Mouse (Mus musculus): Measurements from ENCODE around the gene Megf11.
"Not testable (repeated sequence)": the region's sequence is repeated elsewhere in the genome, so short reads cannot be mapped to it uniquely, and the experiment has no call there.

The Megf11 gene

DNA sequence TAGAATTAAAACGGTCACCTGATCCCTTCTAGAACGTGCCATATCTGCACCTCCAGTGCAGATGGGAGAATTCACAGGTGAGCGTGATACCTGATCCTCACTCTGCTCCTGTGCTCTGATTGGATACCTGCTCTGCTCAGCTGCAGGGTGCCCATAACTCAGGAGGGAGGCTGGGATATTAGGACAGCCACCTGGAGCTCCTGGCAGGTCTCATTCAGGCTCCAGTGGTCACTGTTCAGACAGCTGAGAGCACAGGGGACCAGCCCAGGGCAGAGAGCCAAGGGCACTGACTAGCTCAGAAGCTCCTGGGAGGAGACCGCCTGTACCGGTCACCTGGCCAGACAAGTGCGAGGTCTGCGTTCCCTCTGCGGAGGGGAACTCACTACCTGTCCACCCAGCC, 80.7 kb downstream of the Megf11 start:
- DNase-seq (ENCODE audit: low spot score in 2 of 2) = no peak

DNA sequence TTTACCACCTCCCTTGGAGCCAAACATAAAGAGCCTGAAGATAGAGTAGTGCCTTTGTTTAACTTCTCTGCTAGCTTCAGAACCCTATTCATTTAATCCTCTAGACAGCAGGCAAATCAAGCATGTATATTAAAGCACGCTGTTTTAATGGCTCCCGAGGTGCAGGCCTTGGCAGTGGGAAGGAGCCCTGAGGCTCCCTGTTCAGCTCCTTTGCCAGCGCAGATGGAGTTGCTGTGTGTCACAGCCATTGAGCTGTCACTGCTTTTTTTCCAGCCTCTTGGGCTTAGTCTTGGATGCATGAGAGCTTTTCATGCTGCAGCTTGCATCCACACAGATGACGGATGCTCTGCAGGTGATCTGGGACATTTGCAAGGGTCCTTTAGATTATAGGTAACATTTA, 81.1 kb downstream of the Megf11 start:
- DNase-seq (ENCODE audit: low spot score in 2 of 2) = no peak

DNA sequence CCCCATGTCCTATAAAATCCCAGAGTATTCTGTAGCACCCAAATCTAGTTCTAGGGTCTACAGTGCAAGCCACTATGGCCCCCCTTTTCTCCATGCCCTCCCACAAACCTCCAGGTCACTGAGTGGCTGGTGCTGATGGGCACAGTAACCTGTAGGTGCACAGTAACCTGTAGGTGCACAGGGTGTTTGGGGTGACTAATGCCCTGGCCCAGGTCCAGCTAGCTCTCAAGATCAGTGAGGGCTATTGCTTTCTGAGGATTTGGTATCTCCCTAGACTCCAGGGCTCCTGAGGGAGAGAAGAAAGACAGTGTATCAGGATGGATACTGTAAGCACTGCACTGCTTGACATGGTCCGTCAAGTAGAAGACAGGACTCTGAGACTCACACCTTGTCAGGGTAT, 85.4 kb downstream of the Megf11 start:
- no peak for DNase-seq (ENCODE audit: low spot score in 2 of 2)

DNA sequence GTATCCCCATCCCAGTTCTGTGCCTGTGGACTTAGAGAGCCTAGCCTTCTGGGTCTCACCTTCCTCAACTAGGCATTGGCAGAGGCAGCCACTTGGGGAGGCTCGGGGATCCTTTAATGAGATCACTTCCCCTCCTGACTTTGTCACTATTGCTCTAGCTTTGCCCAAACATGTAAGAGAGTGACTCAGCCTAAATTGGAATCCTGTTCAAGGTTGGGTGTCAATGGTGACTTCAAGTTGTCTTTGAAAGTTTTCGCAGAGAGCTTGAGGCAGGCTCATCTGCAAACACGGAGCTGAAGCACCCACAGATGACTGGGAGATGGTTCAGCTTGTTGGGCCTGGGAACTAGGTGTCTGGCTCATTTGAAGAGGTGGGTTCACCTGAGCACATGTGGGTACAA, 85.9 kb downstream of the Megf11 start:
- DNase-seq (ENCODE audit: low spot score in 2 of 2) = no peak

DNA sequence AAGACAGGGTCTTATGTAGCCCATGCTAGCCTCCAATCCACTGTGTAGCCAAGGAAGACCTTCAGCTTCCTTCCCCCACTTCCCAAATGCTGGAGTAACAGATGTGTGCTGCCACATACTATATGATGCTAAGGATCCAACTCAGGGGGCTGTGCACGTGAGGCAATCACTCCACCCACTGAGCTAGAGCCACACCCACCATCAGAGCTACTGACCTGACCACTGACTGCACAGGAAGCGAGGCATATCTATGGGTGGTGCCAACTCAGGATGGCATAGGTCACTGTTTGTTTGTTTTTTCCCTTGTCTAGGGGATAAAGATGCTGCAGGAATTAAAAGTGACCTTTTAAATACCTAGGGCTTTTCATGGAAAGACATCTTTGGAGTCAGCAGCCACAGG, 86.7 kb downstream of the Megf11 start:
- no peak for DNase-seq (ENCODE audit: low spot score in 2 of 2)

DNA sequence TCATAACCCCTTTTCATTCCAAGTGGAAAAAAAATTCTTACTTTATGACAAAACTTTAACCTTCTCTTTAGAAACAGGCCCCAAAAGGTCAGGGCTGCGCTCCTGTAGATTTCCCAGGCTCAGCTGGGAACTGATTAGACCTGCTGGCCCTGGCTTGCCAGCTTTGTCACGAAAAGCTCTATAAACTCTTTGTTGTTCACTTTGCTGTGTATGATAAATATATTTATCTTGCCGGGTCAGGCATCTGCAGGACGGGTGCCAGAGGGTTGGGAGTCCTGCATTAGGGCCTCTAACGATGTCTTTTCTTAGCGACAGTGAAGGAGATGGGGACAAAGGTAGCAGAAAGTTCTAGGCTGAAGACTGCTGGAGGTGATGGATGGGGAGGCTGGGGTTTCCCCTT, 87.3 kb downstream of the Megf11 start:
- peak in 1 of 2 experiments; percentile 10 for DNase-seq (ENCODE audit: low spot score in 2 of 2)

DNA sequence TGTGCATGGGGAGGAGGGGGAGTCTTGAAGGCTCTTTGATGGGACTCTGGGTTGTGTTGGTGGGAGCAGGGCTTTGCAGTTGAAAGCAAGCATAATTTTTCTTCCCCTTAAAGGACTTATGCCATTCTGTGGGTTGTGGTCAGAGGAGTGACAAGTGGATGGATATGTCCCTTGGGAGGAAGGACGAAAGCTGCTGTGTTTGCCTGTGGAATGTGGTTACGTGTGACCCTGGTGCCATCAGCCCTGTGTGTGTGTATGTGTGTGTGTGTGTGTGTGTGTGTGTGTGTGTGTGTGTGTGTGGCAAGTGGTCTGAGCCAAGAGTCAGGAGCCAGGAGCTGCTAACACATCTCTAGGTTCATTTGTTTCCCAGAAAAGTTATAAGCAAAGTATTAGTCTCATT, 87.7 kb downstream of the Megf11 start:
- no peak for DNase-seq (ENCODE audit: low spot score in 2 of 2)

DNA sequence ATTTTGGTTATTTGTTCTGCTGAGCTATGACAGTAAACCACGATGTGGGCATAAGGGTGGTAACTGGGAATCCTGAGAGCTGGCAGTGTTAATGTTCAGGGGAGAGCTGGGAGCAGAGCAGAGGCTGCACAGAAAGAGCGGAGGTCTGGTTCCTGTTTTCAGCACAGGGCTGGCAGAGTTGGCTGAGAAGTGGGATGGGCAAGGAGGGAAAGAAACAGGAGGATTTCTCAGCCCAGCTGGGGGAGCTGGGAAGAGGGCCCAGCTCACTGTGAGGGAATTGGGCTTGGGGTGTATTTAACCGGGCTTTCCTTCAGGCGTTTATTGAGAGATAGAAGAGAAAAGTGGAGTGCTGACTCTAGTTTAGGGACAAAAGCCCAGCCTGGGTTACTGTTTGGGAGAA, 88.3 kb downstream of the Megf11 start:
- no peak for DNase-seq (ENCODE audit: low spot score in 2 of 2)

DNA sequence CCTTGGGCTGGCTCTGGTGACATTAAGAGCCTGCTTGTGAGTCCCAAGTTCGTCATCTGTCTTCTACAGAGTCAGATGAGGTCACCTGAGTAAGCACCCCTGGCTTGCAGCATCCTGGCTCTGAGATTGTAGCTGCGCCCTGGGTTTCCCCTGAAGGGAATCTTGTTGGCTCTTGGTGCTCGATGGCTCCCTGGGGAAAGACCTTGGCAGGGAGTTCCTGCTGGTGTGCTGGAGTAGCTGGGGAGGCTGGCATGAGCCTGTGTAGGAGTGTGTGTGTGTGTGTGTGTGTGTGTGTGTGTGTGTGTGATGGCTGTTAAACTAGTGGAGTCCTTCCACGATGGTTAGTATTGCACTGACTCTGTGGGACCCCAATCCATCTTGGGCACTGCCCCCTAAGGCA, 88.7 kb downstream of the Megf11 start:
- no peak for DNase-seq (ENCODE audit: low spot score in 2 of 2)

DNA sequence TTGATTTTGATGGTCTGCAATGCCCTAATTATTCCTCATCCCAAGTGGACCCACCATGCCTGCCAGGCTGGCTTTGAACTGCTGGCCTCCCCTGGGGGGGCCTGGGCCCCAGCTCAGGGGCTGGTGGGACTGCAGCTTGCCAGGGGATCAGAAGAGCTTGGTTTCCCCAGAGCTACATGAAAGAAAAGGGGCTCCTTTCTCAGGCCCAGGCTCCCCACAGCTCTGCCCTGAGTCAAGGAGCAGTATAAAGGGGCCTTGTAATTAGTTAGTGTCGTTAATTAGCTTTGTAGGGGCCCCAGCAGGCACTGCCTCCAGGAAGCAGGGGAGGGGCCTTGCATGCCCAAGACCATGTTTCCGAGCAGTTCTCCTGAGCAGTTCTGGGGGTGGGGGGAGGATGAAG, 90.5 kb downstream of the Megf11 start:
- no peak for DNase-seq (ENCODE audit: low spot score in 2 of 2)

DNA sequence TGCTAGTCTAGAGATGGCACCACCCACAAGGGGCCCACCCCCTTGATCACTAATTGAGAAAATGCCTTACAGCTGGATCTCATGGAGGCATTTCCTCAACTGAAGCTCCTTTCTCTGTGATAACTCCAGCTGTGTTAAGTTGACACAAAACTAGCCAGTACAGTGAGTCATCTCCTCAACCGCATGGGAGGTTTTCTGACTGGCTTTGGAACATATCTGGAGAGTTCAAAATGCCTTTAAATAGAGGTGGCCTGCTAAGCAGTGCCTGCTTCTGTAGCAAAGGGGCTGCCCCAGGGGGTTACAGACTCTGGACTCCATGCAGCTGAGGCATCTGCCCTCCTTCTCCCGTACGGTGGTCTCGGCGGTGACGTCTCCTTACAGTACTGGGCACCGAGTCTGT, 92.0 kb downstream of the Megf11 start:
- not testable (repeated sequence) for DNase-seq (ENCODE audit: low spot score in 2 of 2)

DNA sequence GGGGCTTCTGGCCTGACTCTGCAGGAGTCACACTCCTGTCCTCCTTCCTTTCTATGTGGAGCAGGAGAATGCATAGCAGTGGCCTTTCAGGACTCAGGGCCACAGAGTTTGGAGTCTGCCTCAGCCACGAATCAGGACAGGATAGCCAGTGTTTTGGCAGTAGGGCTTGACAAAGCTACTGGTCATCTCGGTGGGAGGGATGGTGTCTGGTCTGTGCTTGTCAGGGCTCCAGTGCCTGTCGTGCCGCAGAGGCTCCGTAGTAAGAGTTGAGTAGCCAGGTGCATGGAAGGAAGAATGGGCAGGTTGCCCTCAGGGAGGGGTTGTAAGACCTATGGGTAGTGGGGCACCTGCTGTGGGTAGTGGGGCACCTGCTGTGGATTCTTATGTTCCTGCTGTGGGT, 96.7 kb downstream of the Megf11 start:
- no peak for DNase-seq (ENCODE audit: low spot score in 2 of 2)

DNA sequence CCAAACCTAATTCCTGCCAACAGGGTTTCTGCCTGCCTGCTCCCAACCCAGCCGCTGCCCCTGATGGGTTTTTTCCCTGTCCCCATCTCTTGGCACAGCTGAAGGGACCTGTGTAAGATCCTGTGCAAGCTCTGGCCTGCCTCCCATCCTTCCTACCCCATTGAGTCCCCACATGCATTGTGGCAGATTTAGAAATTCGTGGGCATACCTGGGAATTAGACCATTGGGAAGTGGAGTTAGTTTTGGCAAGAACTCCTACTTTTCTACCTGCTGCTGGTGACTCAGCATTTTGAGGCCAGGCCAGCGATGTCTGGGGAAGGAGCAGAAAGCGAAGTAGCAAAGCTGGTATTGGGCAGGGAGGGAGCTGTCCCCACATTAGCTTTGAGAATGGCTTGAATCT, 102.0 kb downstream of the Megf11 start:
- no peak for DNase-seq (ENCODE audit: low spot score in 2 of 2)

DNA sequence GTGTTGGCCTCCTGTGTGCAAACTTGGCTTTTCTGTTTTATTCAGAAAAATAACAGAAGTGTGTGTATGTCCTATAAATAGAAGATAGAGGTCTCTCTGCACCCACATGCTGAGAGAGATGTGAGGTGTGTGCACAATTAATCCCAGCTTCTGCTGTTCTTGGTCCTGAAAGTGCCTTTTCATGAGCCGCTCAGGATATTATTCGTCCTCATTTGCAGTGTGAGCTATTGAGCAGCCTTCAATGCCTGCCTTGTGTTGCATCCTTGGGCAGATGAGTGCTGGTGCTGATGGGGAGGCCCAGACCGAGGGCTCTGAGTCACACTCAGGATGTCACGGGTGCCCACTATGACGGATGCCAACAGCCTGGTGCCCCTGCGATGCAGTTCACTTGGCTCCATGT, 109.2 kb downstream of the Megf11 start:
- no peak for DNase-seq (ENCODE audit: low spot score in 2 of 2)

DNA sequence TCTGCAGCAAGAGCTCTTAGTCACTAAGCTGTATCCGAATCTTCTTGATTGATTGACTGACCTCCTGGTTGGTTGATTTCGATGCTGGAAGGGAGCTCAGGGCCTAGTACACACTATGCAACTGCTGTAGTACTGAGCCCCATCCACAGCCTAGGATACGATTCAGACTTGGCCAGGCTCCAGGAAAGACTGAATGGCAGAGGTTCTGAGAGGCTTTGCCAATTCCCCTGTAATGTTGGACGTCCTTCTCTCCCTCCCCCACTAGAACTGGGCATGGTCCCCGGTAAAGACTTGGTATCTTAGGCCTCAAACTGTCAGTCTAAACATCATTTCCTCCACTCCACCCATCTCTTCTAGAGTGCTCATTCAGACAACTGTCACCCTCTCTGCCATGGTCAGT, 113.5 kb downstream of the Megf11 start:
- no peak for DNase-seq (ENCODE audit: low spot score in 2 of 2)

DNA sequence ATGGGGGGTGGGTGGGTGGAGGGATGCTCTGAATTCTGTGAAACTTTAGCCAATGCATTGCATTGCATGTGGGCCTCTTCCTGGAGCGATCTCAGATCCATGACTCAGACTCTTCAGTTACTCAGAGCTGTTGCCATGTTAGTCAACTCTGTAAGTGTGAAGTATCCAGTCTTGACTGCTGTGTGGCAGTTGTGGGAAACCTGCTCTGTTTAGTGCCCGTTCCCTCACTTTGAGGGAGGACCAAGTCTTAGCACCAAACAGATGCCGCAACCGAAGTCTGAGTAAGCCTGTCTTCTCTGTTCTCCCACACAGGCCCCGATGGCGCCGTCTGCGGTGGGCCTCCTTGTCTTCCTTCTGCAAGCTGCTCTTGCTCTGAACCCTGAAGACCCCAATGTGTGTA, 115.8 kb downstream of the Megf11 start:
- no peak for DNase-seq (ENCODE audit: low spot score in 2 of 2)

DNA sequence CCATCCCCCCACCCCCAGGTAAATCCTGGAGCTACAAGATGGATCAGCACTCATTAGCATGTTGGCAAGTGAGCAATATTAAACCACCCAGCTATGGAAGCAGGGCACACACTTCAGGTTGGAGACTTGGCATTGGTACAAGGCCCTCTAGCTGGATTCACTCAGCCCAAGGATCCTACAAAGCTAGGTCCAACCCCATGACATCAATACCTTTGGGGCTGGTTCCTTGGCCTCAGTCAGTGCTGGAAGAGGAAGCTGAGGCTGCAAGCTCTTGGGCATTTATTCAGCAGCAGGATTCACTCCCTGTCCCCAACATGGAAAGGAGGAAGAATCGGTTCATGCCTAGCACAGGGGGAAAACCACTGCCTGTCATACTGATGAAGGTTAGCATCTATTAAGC, 118.6 kb downstream of the Megf11 start:
- no peak for DNase-seq (ENCODE audit: low spot score in 2 of 2)

DNA sequence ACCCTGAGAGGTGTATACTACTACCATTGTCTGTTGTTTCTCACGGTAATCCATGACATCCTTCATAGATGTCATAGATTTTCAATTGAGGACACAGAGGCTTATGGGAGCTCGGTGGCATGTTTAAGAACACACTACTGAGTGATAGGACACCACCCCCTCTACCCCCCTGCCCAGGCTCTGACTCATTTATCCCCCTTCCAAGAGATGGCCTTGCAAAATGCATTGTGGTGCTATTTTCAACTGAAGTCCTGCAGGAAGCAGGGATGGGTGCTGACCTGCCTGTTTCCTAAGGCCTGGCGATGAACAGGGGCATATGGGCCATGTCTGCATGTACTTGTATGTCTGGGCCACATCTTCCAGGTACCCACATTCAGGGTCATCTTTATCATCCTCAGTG, 119.0 kb downstream of the Megf11 start:
- DNase-seq (ENCODE audit: low spot score in 2 of 2) = no peak

DNA sequence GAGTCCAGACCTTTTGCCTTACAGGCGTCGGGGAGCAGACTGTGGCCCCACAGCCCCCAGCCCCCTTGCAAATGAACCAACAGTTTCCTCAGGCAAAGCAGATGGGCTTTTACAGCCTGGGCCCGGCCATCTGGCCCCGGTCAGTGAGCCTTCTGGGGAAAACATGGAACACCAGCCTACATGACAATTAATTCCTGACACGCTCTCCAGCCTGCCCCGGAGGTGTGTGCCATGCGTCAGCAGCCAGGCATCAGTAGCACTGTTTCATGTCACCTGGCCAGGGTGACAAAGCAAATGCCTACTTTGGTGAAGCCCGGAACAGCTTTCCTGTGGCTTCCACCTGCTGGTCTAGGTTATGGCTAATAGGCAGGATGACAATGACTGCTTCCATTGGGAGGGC, 119.5 kb downstream of the Megf11 start:
- no peak for DNase-seq (ENCODE audit: low spot score in 2 of 2)

DNA sequence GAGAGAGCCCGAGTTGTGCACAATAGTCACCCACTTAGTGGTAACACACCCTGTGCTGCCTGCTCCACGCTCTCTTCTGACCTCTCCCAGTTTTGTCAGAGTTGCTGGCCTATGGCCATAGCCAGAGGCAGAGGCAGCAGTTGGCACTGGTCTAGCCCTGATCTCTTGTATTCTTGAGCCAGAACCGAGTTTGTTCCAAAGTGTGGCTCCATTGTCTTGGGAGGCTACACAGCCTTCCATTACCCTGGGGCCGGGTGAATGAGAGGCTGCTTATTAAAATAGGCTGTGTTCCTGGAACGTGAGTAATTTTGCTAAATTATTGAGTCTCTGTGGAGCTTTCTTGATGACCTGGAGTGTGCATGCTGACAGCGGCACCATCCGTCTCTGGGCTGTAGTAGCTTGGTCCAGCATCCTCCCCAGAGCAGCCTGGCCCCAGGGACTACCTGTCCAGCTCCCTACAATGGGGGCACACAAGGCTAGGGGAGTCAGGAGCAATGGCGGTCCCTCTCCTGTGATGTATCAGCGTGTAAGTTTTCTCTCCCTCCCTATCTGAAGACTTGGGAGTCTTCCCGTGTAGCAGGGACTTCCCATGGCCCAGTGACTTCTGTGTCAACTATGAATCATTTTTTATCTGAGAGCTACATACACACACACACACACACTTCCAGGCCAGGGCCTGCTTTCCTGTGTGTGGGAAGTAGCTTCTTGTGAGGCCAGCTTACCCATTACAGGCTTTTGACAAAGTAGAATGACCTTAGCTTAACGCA, 121.2 kb downstream of the Megf11 start:
- DNase-seq (ENCODE audit: low spot score in 2 of 2) = no peak

DNA sequence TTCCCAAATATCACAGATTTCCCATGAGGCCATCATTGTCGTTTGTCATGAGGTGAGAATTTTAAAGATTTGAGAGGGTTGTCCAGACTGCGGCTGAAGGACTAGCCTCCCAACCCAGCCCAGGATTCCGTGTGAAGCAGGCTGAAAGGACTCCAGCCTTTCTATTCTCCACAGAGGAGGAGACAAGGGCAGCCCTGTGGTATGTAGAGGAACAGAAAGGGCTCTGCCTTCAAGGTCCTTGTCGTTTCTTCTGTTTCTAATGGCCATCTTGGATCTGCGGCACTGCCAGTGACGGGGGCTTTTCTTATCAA, 121.7 kb downstream of the Megf11 start:
- DNase-seq (ENCODE audit: low spot score in 2 of 2) = no peak

DNA sequence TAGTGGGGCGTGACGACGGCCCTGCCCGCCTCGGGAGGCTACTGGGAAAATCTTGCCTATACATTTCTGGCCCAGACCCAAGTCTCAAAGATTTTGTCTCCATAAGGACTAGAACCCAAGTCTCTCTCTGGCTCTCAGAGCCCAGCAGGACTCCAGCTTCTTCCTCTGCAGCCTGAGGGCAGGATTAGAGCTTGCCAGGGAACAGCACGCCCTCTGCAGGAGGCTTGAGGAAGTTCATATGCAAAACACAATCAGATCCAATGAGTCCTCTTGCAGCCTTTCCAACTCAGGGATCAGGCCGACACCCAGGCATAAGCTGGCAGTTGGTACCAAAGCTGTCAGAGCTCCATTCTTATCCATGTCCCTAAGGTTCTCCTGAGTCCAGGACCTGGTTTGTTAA, 122.6 kb downstream of the Megf11 start:
- no peak for DNase-seq (ENCODE audit: low spot score in 2 of 2)

DNA sequence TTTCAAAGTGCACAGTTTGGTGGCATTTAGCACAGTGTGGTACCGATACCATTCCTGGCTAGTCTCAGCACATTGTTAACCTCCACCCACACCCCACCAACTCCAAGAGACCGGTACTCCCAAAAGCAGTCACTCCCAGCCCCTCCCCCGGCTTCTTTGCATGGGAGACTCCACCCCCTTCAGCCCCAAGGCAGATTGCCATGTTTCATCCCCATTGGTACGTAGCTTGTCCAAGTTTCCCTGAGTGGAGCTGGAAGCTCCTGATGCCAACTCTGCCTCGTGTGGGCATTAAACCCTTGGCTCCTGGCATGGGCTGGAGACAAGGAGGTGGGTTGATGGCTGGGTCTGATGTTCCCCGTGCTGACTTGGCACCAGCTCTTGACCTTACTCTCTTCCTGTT, 129.4 kb downstream of the Megf11 start:
- DNase-seq (ENCODE audit: low spot score in 2 of 2) = no peak

DNA sequence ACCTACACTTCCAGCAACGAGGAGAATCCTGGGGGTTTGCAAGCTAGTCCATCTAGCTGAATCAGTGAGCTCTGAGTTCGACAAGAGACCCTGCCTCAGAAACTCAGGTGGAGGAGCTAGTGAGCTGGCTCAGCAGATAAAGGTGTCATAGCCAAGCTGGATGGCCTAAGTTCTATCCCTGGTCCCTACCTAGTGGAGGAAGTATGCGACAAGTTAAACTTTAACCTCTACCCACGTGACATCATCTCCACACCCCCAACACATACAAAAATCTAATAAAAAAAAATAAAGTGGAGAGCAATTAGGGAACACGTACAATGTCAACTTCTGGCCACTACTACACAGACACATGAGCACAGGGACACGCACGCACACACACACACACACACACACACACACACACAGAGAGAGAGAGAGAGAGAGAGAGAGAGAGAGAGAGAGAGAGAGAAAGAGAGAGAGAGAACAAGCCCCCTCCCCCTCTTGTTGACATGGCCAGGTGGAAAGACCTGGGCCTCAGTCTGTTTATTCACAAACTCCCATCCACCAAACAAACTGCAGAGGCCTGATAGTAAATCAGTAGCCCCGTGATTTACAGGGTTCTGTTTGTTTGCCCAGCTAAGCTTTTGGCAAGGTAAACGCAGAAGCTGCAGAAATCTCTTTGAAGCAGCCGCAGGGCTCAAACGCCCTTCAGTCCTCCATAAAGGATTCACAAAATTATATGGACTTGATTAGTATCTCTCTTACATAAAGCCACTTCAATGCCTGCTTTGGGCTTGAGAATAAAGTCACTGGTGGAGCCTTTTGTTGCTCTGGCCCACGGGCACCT, 134.7 kb downstream of the Megf11 start:
- DNase-seq (ENCODE audit: low spot score in 2 of 2) = no peak
